Mouse (Mus musculus) left cerebral cortex, postnatal 14 days (tissue): ENCODE results near the gene Ttc41. TPM values are rescaled to one million over a fixed set of nuclear protein-coding genes. Genes with fewer than 3 reads are reported as not detected.

Experiments
- DNase-seq, 2 experiments: peaks; one replicate each; pipeline ENCODE4 v3.0.0; 2021 to 2022; ENCODE audit warnings: low spot score in 2 of 2, mixed read lengths in 1 of 2
- intact Hi-C: fragments of 180-260 bp; cut with DNase I; formaldehyde crosslinking; loops from one replicate; pipeline ENCODE4 v1.15.1; 2025
- total RNA-seq, 2 experiments: library from RNA; stranded (reverse); gene quantifications; 2 replicates each; pipeline ENCODE4 v1.2.3; 2021

Gene Ttc41
- total RNA-seq, 2 experiments from 2014 or later: 1.1 to 1.2 TPM

GRCm38 (mm10) chr10:86779117-86779755, 73.6 kb downstream of the Ttc41 start:
- intact Hi-C loops: loop anchor here (2.0 to 5.0 kb wide), 2 partner anchors 74 to 193 kb away; partner anchors contain the start of genes Hsp90b1 and Ttc41
- no peak for DNase-seq

GRCm38 (mm10) chr10:86779816-86780500, 74.3 kb downstream of the Ttc41 start:
- no peak for DNase-seq
- intact Hi-C loops: loop anchor here (2.0 to 5.0 kb wide), 3 partner anchors 52 to 192 kb away; partner anchors contain the start of genes Hsp90b1 and Ttc41

- no peak for DNase-seq
- intact Hi-C loops: loop anchor here (5.0 kb wide), 1 partner anchor 51 kb away; no protein-coding TSS in a partner anchor
Observed at GRCm38 (mm10) chr10:86781641-86782040, 76.0 kb downstream of the Ttc41 start.

- DNase-seq: no peak
- intact Hi-C loops: loop anchor here (5.0 kb wide), 1 partner anchor 50 kb away; no protein-coding TSS in a partner anchor
Observed at GRCm38 (mm10) chr10:86782656-86783055, 77.0 kb downstream of the Ttc41 start.

GRCm38 (mm10) chr10:86783561-86783960, 78.0 kb downstream of the Ttc41 start:
- intact Hi-C loops: loop anchor here (5.0 kb wide), 1 partner anchor 49 kb away; no protein-coding TSS in a partner anchor
- no peak for DNase-seq

- DNase-seq: no peak
- intact Hi-C loops: loop anchor here (5.0 kb wide), 1 partner anchor 48 kb away; no protein-coding TSS in a partner anchor
Observed at GRCm38 (mm10) chr10:86784126-86784675, 78.6 kb downstream of the Ttc41 start.

- intact Hi-C loops: no loop called here
- no peak for DNase-seq
Observed at GRCm38 (mm10) chr10:86785396-86785795, 79.8 kb downstream of the Ttc41 start.

GRCm38 (mm10) chr10:86786083-86786482, 80.5 kb downstream of the Ttc41 start:
- intact Hi-C loops: no loop called here
- DNase-seq: no peak

- DNase-seq: no peak
- intact Hi-C loops: no loop called here
Observed at GRCm38 (mm10) chr10:86788193-86788592, 82.6 kb downstream of the Ttc41 start.

GRCm38 (mm10) chr10:86789146-86789672, 83.6 kb downstream of the Ttc41 start:
- intact Hi-C loops: no loop called here
- DNase-seq: no peak

- no peak for DNase-seq
- intact Hi-C loops: no loop called here
Observed at GRCm38 (mm10) chr10:86791507-86792184, 86.0 kb downstream of the Ttc41 start.

- intact Hi-C loops: no loop called here
- no peak for DNase-seq
Observed at GRCm38 (mm10) chr10:86793509-86793951, 87.9 kb downstream of the Ttc41 start.

- intact Hi-C loops: no loop called here
- DNase-seq: no peak
Observed at GRCm38 (mm10) chr10:86794196-86794595, 88.6 kb downstream of the Ttc41 start.

- no peak for DNase-seq
- intact Hi-C loops: no loop called here
Observed at GRCm38 (mm10) chr10:86794794-86795535, 89.4 kb downstream of the Ttc41 start.

- no peak for DNase-seq
- intact Hi-C loops: no loop called here
Observed at GRCm38 (mm10) chr10:86796073-86796741, 90.6 kb downstream of the Ttc41 start.

GRCm38 (mm10) chr10:86807362-86807761, 101.8 kb downstream of the Ttc41 start:
- intact Hi-C loops: no loop called here
- DNase-seq: no peak

GRCm38 (mm10) chr10:86808013-86808758, 102.6 kb downstream of the Ttc41 start:
- intact Hi-C loops: no loop called here
- DNase-seq: no peak

GRCm38 (mm10) chr10:86810000-86810399, 104.4 kb downstream of the Ttc41 start:
- DNase-seq: peak; percentile 30 to 82
- intact Hi-C loops: no loop called here
